Mouse (Mus musculus): ENCODE results near the gene Bach1.

GRCm38 (mm10) chr16:87663890-87664289 lies 34.9 kb upstream of the Bach1 start:
- no peak for TF ChIP-seq CTCF (IDR thresholded peaks at IDR 0.05; ENCODE audit: extremely low read depth, insufficient read depth, insufficient read length, insufficient replicate concordance)
- no peak for TF ChIP-seq POLR2A (IDR thresholded peaks at IDR 0.05; ENCODE audit: low read depth, low read length)

Measured in spleen, adult 2 months (tissue).